Mouse (Mus musculus): Measurements from ENCODE around the gene Ghdc. TPM values are rescaled to one million over a fixed set of nuclear protein-coding genes. Genes with fewer than 3 reads are reported as not detected.

Ghdc gene
- total RNA-seq (2021): 1 to 10 TPM; 7.8 to 9.9 TPM

DNA sequence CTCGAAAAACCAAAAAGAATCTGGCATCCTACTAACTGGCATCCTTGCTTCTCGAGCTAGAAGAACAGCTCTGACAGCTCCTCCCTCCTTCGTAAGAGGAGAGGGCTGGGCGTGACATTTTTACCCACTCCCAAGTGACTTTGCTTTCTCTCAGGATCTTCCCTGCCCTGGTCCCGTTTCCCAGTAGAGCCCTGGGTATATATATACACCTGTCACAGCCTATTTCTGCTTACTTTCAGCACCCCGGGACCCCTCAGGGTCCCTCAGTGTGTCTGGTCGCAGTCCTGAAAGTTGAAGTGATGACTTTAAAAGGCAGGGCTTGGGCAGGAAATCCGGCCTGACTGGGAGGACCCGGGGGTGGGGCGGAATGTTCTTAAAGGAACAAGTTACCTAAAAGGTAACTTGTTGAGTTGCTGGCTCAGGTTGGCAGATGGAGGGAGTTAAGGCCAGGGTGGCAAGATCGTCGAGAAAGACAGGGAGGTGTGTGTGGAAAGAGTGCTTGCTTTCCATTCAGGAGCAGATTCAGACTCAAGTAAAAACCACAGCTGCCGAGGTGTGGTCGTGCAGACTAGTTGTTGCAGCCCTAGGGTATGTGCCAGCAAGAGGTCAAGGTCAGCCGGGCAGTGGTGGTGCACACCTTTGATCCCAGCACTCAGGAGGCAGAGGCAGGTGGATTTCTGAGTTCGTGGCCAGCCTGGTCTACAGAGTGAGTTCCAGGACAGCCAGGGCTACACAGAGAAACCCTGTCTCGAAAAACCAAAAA, at the start of gene Ghdc:
TSS of gene Ghdc (minus strand) at position 312 of the 763 bp plus-strand sequence.
- DNase-seq: peak; percentile 82

DNA sequence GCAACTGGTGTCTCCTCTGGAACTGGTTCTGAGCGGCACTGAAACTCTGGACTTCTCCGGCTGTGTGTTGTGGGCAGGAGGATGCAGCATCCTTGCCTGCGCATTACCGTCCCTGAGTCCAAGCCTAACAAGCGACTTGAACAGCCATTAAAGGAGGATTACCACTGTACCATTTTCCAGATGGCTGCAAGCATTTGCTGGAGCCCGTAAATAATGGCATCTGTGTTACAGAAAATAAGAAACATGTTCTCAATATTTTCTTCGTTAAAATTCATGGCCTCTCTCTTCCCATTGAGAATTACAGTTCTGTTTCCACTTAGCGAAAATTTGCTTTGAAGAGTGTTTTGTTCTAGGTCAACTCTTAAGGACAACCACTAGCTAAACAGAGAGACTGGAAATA, 49.3 kb upstream of the Ghdc start:
- no peak for DNase-seq

DNA sequence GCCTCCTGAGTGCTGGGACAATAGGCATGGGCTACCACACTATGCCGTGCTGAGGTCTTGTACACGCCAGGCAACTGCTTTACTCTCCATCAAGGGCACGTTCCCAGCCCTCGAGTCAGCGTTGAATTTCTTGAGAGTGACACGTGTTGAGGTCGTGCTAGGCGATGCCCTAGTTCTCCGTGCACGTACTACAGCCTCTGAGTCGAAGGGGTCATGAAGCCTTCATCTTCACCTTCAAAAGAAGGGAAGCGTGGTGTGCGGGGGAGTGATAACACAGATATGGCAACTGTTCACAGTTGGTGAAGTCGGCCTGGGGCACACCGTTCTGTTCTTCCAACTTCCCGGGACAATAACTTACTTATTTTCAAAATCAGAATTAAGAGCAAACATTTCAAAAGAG, 48.9 kb upstream of the Ghdc start:
- no peak for DNase-seq

DNA sequence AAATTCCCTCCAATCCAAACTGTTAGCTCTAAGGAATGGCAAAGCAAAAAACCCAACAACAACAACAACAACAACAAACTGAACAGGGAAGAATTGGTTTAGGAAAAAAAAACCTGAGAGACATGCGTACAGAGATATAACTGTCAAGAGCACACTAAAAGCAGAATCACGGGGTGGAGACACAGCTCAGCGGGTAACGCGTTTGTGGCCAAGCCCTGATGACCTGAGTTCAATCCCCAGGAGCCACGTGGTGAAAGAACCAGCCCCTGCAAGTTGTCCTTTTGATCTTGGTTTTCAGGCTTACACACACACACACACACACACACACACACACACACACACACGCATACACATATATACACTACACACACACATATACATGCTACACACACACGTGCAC, 48.3 kb upstream of the Ghdc start:
- no peak for DNase-seq

DNA sequence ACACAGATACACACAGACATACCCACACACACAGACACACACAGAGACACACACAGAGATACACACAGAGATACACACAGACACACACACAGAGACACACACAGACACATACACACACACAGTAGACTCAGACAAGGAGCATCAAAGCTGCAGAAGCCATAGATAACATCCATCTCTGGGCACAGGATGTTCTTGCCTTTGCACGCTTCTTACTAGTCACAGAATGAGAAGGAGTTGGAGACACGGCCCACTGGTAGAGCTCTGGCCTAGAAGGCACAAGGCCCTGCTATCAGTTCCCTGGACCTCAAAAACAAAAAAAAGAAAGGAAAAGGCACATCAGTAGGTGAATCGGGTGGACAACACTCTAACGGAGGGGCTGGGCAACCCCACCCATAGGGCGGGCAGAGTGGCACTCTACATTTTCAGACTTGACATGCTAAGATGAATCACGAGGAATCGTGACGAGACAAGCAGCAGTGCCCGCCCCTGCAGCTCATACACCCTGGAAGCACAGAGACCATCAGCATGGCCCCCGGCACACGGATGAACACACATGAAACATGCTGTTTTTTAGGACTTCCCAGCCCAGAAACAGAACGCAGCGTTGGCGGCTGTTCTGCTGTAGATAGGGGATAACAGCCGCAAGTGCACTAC, 47.7 kb upstream of the Ghdc start:
- no peak for DNase-seq

DNA sequence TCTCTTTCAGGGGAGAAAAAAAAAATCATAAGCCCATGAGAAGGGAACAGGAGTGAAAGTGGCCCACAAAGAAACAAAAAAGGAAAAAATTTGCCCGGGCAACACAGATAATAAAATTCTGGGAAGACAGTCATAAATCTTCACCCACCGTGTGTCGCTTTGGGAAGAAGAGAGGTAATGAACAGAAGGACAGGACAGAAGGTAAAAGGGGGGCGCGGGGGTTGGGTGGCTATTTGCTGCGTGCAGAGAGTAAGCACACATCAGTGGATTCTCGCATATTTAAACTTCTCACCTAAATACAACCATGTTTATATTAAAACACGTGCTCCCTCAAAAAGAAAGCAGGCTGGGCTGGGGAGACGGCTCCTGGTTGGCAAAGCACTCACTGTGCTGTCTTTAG, 46.6 kb upstream of the Ghdc start:
- no peak for DNase-seq

DNA sequence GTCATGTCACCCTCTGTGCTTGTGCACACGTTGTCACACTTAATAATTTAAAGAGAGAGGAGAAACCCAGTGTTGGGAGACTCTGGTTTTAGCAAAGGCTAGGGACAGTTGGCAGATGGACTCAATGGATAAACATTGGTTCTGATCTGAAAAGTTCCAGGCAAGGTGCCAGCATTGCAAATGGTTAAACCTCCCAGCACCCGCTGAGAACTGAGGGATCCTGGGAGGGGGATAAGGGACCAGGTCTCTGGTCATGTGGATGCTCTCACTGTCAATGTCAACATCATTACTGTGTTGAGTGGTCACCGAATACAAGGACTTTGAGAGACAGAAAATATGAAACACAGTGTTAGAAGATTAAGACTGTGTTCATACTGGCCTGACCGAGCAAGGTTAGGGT, 46.0 kb upstream of the Ghdc start:
- DNase-seq: no peak

DNA sequence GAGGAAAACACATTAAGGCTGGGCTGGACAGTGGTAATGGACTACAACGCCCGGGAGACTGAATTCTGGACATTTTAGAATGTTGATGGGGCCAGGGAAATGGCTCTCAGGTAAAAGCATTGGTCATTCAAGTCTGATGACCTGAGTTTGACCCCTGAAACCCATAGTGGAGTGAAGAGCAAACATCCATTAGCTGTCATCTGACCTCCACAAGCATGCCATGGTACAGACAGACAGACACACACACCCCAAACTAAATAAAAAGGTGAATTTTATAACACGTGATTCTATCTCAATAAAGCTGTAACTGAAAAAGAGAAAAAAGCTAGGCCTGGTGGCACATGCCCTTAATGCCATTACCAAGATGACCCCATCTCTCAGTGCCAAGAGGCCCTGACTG, 45.6 kb upstream of the Ghdc start:
- no peak for DNase-seq

DNA sequence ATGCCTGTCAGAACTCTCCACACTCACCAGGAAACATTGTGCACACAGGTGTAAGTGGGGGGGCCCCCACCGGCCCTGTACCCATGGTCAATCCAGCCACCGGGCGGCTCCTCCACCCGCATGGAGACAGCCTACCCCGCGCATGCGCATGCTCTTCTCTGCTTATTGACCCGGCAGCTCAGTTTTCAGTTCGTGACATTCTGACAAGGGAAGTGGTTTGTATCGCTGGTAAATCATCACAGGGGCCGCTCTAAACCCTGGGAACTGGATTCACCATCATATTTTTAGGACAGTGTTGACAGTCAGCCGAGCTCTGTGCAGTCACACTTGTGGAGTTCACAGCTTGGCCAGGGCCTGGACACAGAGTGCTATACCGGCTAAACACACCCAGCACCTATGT, 43.7 kb upstream of the Ghdc start:
- peak; percentile 83 for DNase-seq

DNA sequence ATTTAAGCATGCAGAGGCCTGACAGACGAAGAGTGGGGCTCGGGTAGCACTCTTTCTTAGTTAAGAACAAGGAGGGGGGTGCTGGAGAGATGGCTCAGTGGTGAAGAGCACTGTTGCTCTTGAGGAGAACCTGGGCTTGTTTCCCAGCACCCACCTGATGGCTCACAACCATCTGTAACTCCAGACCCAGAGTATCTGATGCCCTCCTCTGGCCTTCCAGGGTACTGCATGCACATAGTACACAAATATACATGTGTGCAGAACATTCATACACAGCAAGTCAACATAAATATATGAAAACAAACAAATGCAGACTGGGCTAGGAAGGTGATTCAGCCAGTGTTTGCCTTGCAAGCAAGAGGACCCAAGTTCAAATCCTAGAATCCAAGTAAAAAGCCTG, 40.4 kb upstream of the Ghdc start:
- no peak for DNase-seq

DNA sequence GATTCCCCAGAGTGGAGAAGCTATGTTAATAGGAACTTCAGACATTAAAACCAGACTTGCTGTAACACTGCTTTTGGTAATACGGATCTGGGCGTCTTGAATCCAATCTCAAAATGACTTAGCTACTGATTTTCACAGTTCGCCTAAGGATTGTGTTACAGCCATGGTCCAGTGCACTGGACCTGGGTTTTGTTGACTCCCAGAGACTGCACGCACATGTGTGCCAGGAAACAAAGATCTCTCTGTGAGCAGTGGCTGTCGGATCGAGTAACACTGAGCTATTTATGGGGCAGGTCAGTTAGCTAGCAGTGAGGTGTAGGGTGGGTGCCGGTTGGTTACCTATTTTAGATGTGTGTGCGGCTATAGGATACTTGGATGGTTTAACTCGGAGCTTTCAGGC, 39.8 kb upstream of the Ghdc start:
- DNase-seq: no peak

DNA sequence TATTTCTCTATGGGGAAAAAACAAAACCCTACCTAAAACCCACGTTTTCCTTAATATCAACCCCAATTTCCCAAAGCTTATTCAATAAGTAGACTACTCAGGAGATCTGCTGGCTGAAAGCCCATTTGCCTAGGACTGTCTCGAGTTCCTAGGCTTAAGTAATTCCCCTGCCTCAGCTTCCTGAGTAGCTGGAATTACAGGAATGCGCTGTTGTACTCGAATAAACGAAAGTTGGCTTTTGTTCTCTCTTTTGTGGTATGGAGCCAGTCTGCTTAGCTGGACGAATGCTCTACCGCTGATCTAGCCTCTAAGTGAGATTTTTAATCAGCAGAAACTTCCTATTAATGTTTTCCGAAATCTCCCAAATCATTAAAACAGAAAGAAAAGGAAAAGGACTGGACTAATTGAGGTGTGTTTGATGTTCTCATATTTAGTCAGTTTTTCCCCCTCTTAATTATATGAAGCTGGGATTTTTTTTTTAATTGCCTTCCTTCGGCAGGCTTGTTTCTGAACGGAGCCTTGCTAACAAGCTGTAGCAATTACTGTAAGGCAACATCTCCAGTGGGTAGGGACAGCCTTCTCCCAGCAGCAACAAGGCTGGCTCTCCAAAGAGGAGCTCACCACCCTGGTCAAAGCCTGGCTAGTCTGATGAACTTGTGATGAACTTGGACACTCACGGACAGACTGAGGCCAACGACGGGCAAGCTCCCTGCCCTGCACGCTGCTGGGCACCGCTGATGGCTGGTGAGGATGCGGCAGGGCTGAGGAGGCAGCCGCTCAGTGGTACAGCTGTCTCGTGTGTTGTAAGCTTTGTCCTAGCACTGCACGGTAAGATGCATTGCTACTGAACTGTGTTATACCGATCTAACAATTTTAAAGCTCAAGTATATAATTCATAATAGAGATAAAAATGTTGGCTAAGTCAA, 35.9 kb upstream of the Ghdc start:
- DNase-seq: no peak

DNA sequence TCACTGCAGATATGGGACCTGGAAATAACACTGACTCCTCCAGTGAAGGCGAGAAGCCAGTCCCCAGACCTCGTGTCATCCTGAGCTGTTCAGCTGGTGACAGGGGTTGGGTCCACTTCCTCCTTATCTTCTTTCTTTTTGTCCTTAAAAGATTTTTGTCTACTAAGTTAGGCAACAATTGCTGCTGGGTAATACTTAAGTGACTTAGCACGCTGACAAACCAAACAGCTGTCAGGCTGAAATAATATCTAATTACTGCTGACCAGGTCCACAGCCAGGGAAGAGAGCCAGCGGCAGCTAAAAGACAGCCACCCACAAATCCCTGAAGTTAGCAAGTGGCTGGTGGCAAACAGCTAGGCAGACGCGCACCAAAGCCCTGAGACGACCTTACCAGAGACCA, 34.8 kb upstream of the Ghdc start:
- DNase-seq: no peak

DNA sequence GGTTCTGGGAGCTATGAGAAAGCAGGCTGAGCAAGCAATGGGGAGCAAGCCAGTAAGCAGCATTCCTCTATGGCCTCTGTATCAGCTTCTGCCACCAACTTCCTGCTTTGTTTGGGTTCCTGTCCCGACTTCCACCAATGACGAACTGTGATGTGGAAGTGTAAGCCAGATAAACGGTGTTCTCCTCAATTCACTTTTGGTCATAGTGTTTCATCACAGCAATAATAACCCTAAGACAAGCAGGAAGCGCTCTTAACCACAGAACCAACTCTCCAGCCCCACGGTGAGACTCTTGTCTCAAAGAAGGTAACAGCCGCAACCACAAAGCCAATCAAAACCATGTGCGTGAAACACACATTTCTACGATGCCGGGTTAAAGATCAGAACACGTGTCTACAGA, 33.7 kb upstream of the Ghdc start:
- no peak for DNase-seq

DNA sequence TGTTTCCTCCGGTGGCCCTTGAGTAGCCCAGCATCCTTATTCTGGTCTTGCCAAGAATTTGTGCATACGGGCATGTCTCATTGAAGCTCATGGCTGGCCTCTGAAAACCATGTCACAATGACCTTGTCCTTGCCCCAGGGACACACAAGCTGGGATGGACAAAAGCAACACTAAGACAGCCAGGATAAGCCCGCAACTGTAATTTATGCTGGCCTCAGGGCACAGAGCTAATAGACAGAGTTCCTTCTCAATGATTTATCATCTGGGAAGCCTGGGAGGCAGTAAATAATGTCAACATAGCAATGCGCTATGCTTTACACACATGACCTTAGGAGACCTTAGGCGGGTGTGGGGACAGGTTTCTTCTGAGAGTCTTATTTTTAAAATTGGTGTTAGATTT, 28.7 kb upstream of the Ghdc start:
- DNase-seq: no peak

DNA sequence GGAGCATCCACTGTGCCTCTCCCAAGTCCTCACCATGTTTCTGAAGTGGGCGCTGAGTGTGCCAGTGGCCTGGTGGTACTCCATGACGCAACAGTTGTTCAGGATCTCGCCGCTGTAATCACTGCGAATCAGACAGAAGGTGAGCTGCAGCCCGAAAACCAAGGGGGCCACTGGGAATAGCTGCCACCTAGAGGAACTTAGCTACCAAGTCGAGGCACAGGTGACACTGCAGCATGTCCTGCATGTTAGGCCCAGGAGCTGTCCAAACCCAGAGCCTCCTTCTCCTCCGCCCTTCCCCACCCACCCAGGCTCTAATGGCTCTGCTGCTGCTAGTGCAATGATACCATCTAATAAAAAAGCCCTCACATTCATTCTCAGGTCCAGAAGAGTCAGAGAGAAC, 25.8 kb upstream of the Ghdc start:
- DNase-seq: no peak

DNA sequence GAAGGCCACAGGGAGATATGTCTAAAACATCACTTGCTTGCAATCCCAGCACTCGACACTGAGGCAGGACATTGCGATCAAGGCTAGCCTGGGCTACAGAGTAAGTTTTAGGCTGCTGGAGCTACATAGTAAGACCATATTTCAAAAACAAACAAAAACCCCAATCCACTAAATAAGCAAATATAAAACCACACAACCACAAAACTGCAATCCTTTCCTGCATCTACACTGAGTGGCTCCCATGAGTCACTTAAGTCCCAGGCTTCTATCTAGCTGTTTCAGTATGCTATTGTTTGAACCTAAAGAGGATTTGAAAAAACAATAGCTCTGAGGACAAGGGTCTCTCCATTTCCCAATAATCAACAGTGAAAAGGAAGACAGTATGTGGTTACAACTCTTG, 24.6 kb upstream of the Ghdc start:
- no peak for DNase-seq

DNA sequence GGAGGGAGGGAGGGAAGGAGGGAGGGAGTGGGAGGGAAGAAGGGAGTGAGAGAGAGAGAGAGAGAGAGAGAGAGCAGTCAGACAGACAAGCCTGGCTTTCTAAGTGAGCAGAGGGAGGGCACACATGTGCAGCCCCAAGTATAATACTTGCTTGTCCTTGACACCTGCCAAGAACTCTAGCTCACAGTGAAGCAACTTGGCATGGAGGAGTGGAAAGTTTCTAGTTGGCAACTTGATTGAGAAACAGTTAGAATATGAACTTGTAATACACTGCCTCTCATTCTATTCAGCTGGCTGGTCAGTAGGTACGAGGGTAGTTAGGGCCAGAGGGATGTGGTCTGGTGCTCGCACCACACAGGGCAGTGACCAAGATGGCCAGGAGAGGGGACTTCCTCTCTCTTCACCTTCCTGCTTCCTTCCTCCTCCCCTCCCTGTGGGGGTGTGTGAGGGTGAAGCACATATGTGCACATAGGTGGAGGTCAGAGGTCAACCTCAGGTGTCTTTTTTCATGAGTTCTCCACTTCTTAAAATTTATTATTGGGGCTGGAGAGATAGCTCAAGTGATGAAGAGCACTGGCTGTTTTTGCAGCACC, 20.8 kb upstream of the Ghdc start:
- peak; percentile 41 for DNase-seq

DNA sequence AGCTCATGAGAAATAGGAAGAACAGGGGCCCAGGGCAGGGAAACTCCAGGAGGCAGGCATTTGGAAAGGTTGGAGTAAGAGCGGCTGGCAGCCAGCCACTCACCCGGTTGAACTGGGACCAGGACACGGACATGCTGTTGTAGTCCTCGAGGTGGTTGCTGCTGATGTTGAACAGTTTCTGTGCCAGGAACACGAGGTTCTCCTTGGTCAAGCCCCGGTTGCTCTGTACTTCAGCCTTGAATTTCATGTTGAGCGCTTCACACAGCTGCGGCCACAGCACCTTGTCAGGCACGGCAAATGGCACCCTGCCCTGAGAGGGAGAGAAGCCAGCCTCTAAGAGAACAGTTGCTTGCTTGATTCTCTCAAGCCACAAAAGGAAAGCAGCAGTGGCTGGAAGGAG, 19.9 kb upstream of the Ghdc start:
- DNase-seq: peak; percentile 70

DNA sequence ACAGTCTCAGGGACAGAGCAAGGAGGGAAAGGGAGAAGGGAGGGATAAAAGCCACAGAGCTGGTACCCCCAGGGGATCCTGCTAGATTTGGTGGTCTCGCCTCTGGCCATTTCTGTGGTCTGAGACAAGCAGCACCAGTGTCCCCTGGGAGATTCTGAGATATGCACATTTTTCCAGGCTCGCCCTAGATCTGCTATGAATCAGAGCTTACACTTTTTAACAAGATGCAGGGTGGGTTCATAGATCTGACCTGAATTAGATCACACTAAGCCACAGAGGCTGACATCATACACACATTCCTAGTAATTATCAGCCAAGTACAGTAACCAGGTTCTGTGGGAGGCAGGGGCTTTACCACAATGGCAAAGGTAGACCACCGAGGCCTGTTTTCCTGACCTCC, 18.9 kb upstream of the Ghdc start:
- no peak for DNase-seq

DNA sequence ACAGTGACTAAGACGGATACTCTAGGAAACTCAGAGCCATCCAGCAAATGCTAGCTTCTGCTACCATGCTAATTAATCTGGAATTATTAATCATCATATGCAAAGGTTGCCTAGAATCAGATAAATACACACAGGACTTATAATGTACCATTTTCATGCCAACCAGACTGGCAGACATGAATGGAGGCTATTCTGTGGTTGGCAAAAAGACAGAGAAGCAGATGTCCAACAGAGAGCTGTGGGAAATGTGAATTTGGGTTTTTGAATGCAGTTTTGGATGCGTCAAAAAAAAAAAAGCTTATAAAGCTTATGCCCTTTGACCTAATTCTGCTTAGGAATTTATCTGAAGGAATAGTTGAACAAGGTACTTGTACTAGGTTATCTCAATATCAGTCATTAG, 15.0 kb upstream of the Ghdc start:
- no peak for DNase-seq

DNA sequence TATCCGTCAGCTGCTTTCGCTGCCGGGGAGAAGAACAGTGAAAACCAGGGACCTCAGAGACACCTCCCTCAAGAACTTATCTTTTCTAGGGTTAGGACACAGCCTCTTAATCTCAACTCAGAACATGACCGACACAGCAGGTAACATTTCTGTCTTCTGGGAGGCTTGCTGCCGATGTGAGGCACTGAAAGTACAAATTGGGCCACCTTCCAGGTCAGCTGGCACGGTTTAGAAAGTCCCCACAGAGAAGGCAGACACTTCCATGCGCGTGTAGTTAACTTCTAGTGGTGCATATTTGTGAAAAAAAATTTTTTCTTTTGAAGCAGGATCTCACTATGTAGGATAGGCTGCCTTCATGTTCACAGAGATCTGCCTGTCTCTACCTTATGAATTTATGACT, 13.5 kb upstream of the Ghdc start:
- DNase-seq: no peak

DNA sequence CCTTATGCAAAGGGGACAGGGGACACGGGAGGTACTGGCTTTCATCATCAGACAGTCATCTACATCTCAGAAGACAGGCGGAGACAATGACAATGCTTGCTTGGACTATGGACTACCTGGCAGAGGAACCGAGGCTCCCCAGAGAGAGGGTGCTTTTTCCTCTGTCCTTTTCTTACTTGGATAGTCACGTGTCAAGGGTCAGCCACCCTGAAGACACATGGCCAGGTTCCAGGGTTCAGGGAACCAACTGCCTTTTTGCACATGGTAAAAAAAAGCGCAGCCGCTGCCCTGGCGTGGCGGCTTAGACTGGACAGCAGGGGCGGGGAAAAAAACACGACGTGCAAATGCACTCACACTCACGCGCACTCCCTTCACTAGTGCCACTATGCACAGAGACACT, 11.8 kb upstream of the Ghdc start:
- no peak for DNase-seq

All from heart, postnatal 4 days (tissue).